Mouse (Mus musculus): ENCODE data around the gene Mapk10. TPM values are rescaled to one million over a fixed set of nuclear protein-coding genes. Genes with fewer than 3 reads are reported as not detected.
A peak's percentile ranks its signal among the peaks of the same experiment; 100 is the strongest.

The Mapk10 gene
- polyA plus RNA-seq, 1 experiment from 2014 or later, result 132 TPM

GRCm38 (mm10) chr5:103177010-103177409 is 34.1 kb downstream of the Mapk10 start:
- WGBS, result 6% methylated on average over 5 of the region's 5 CpGs
- peak; percentile 79 for ATAC-seq
- Histone ChIP-seq H3K36me3 (ENCODE audit: control insufficient read depth, insufficient read depth, low read length) (no peaks in the 10 kb centered on the region), H3K9ac (ENCODE audit: low read depth, low read length) (0 out of 2 replicates have a peak overlapping the region, but pooled peaks have one; percentile 31), H3K27me3 (ENCODE audit: control insufficient read depth, insufficient read depth, low read depth, low read length) (no peaks in the 10 kb centered on the region), H3K9me3 (replicated peaks; ENCODE audit: control insufficient read depth, low read length, poor library complexity, severe bottlenecking) (no peaks in the 10 kb centered on the region), H3K4me1 (ENCODE audit: control insufficient read depth, insufficient read depth, low read length) (peaks cover 25% of the 10 kb centered on the region), H3K4me2 (ENCODE audit: low read length) (peak overlapping the region; percentile 32), H3K4me3 (ENCODE audit: low read depth, low read length) (no peak overlapping the region), H3K27ac (ENCODE audit: low read length) (peak overlapping the region; percentile 74)

DNA sequence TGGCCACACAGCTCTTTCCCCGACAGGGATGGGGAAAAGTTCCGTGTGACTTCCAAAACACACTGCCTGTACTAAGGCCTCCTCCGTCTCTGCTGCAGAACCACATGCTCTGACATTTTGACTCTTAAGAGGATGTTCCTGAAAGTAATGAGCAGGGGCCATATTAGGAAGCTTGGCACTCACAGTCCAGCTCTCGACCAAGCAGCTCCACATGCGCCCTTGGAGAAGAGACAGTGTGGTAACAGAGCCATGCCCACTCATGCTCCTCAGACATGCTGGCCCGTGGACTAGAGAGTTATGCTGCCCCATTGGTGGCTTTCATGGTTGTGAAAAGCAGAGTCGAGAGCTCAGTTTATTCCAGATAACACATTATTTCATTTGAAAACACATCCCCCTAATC is 35.1 kb downstream of the Mapk10 start:
- no peaks in the 10 kb centered on the region for H3K36me3 ChIP-seq (ENCODE audit: control insufficient read depth, insufficient read depth, low read length)
- no peak overlapping the region for H3K9ac ChIP-seq (ENCODE audit: low read depth, low read length)
- WGBS, result 90% methylated on average over 7 of the region's 7 CpGs
- no peak overlapping the region for H3K4me3 ChIP-seq (ENCODE audit: low read depth, low read length)
- no peak overlapping the region for H3K27ac ChIP-seq (ENCODE audit: low read length)
- H3K4me1 ChIP-seq (ENCODE audit: control insufficient read depth, insufficient read depth, low read length), result peaks cover 25% of the 10 kb centered on the region
- ATAC-seq, result no peak
- no peaks in the 10 kb centered on the region for H3K27me3 ChIP-seq (ENCODE audit: control insufficient read depth, insufficient read depth, low read depth, low read length)
- H3K4me2 ChIP-seq (ENCODE audit: low read length), result no peak overlapping the region
- no peaks in the 10 kb centered on the region for H3K9me3 ChIP-seq (replicated peaks; ENCODE audit: control insufficient read depth, low read length, poor library complexity, severe bottlenecking)

DNA sequence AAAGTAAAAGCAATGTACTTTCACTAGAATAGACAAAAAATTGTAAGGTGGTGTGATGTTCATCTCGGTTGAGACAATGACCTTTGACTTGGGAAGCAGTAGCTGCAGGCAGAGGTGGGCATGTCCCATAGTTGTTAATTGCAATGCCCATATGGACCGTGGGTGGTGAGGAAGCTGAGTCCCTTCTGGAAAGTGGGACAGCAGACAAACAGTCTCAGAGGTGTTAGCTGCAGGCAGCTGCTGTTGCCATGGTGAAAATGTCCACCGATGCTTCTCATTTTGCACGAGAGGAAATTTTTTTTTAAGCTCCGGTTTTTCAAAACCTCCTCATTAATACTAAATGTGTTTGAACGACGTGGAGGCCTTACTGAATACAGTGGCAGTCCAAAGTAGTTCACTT is 36.5 kb downstream of the Mapk10 start:
- Histone ChIP-seq H3K27ac (ENCODE audit: low read length) (peak overlapping the region; percentile 54; the same call in 1 of the 2 replicates), H3K4me3 (ENCODE audit: low read depth, low read length) (no peak overlapping the region)
- 0 out of 2 replicates have a peak, but pooled peaks have one; percentile 26 for ATAC-seq

GRCm38 (mm10) chr5:103171207-103171606 is 39.9 kb downstream of the Mapk10 start:
- H3K27ac ChIP-seq (ENCODE audit: low read length), result no peak overlapping the region
- ATAC-seq, result no peak
- WGBS, result 95% methylated on average over 3 of the region's 3 CpGs
- H3K9ac ChIP-seq (ENCODE audit: low read depth, low read length), result no peak overlapping the region
- no peak overlapping the region for H3K4me2 ChIP-seq (ENCODE audit: low read length)
- peaks cover 14% of the 10 kb centered on the region for H3K4me1 ChIP-seq (ENCODE audit: control insufficient read depth, insufficient read depth, low read length)
- peaks cover 3% of the 10 kb centered on the region; the same call in 1 of the 2 replicates for H3K36me3 ChIP-seq (ENCODE audit: control insufficient read depth, insufficient read depth, low read length)
- H3K4me3 ChIP-seq (ENCODE audit: low read depth, low read length), result no peak overlapping the region
- H3K27me3 ChIP-seq (ENCODE audit: control insufficient read depth, insufficient read depth, low read depth, low read length), result no peaks in the 10 kb centered on the region
- H3K9me3 ChIP-seq (replicated peaks; ENCODE audit: control insufficient read depth, low read length, poor library complexity, severe bottlenecking), result no peaks in the 10 kb centered on the region; the same call in 1 of the 2 replicates

More for the DNA sequence above, 36.5 kb downstream of the Mapk10 start:
- no peaks in the 10 kb centered on the region for H3K27me3 ChIP-seq (ENCODE audit: control insufficient read depth, insufficient read depth, low read depth, low read length)
- WGBS, result 33% methylated on average over 7 of the region's 7 CpGs
- H3K4me2 ChIP-seq (ENCODE audit: low read length), result no peak overlapping the region
- H3K36me3 ChIP-seq (ENCODE audit: control insufficient read depth, insufficient read depth, low read length), result peaks cover 3% of the 10 kb centered on the region; the same call in 1 of the 2 replicates
- H3K9me3 ChIP-seq (replicated peaks; ENCODE audit: control insufficient read depth, low read length, poor library complexity, severe bottlenecking), result no peaks in the 10 kb centered on the region; the same call in 1 of the 2 replicates
- H3K4me1 ChIP-seq (ENCODE audit: control insufficient read depth, insufficient read depth, low read length), result peaks cover 25% of the 10 kb centered on the region
- no peak overlapping the region for H3K9ac ChIP-seq (ENCODE audit: low read depth, low read length)

DNA sequence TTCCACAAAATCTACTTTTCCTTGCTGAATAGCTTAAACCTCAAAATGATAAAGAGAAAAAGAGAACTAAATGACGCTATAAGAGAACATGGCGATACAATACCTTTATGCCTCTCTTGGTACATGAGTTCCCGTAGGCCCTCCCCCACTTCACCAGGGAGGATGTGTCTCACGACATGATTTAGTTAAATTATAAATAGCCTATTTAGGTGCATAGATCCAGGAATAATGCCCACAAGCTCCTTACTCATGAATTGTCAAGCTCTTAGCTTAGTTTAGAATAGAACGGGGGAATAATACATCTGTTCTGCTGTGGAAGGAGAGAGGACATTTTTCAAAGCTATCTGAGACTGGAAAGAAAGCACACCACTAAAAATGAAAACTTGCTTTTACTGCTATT is 43.8 kb downstream of the Mapk10 start:
- H3K9ac ChIP-seq (ENCODE audit: low read depth, low read length), result no peak overlapping the region
- peaks cover 3% of the 10 kb centered on the region; the same call in 1 of the 2 replicates for H3K36me3 ChIP-seq (ENCODE audit: control insufficient read depth, insufficient read depth, low read length)
- H3K4me2 ChIP-seq (ENCODE audit: low read length), result no peak overlapping the region
- ATAC-seq, result no peak
- H3K4me1 ChIP-seq (ENCODE audit: control insufficient read depth, insufficient read depth, low read length), result peaks cover 8% of the 10 kb centered on the region
- peak overlapping the region; percentile 52; the same call in 1 of the 2 replicates for H3K27ac ChIP-seq (ENCODE audit: low read length)
- H3K4me3 ChIP-seq (ENCODE audit: low read depth, low read length), result no peak overlapping the region
- H3K27me3 ChIP-seq (ENCODE audit: control insufficient read depth, insufficient read depth, low read depth, low read length), result no peaks in the 10 kb centered on the region
- H3K9me3 ChIP-seq (replicated peaks; ENCODE audit: control insufficient read depth, low read length, poor library complexity, severe bottlenecking), result no peaks in the 10 kb centered on the region; the same call in 1 of the 2 replicates
- WGBS, result 54% methylated on average over 5 of the region's 5 CpGs

DNA sequence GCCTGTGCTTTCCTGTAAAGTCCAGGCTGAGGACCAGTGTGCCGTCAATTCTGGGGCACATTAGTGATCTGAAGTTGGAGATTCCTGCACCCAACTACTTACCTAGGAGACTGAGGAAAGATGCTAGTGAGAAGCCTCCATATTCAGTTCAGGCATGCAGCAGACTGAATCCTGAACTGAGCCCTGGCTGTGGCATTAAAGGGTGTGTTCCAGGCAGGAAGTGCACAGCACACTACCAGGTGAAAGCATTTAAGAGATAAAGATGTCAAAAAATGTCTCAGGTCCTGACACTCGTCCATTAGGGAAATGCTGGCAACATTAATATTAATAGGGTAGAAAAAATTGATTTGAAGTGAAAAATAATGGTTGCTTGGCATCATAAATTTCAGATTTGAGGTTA is 44.4 kb downstream of the Mapk10 start:
- H3K36me3 ChIP-seq (ENCODE audit: control insufficient read depth, insufficient read depth, low read length), result peaks cover 3% of the 10 kb centered on the region; the same call in 1 of the 2 replicates
- peaks cover 14% of the 10 kb centered on the region for H3K4me1 ChIP-seq (ENCODE audit: control insufficient read depth, insufficient read depth, low read length)
- no peaks in the 10 kb centered on the region for H3K27me3 ChIP-seq (ENCODE audit: control insufficient read depth, insufficient read depth, low read depth, low read length)
- 57% methylated on average over 2 of the region's 2 CpGs for WGBS
- H3K9ac ChIP-seq (ENCODE audit: low read depth, low read length), result no peak overlapping the region
- no peak overlapping the region for H3K4me2 ChIP-seq (ENCODE audit: low read length)
- peak overlapping the region; percentile 2; the same call in 1 of the 2 replicates for H3K27ac ChIP-seq (ENCODE audit: low read length)
- ATAC-seq, result no peak
- H3K4me3 ChIP-seq (ENCODE audit: low read depth, low read length), result no peak overlapping the region
- H3K9me3 ChIP-seq (replicated peaks; ENCODE audit: control insufficient read depth, low read length, poor library complexity, severe bottlenecking), result no peaks in the 10 kb centered on the region; the same call in 1 of the 2 replicates

DNA sequence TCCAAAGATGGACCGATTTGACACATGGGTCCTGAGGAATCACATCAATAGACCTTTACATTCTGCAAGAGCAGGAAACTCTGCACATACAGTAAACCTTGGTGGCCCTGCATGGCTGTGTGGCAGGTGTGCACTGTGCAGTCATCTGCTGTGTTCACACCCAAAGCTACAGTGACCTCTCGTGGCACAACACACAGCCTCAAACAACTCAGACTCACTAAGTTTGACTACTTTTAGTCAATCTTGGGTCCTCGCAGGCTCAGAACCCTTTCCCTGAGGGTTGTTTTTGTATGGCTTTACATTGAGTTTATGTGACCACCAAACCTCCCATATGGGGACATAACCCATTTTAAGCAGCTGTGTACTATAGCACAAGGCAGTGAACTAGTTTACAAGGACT is 47.1 kb downstream of the Mapk10 start:
- WGBS, result 96% methylated on average over 3 of the region's 3 CpGs
- H3K4me2 ChIP-seq (ENCODE audit: low read length), result no peak overlapping the region

GRCm38 (mm10) chr5:103161574-103161973 is 49.6 kb downstream of the Mapk10 start:
- Histone ChIP-seq H3K4me1 (ENCODE audit: control insufficient read depth, insufficient read depth, low read length) (peaks cover 31% of the 10 kb centered on the region), H3K9me3 (replicated peaks; ENCODE audit: control insufficient read depth, low read length, poor library complexity, severe bottlenecking) (no peaks in the 10 kb centered on the region), H3K4me3 (ENCODE audit: low read depth, low read length) (no peak overlapping the region), H3K27ac (ENCODE audit: low read length) (peak overlapping the region; percentile 75), H3K9ac (ENCODE audit: low read depth, low read length) (no peak overlapping the region), H3K27me3 (ENCODE audit: control insufficient read depth, insufficient read depth, low read depth, low read length) (no peaks in the 10 kb centered on the region), H3K36me3 (ENCODE audit: control insufficient read depth, insufficient read depth, low read length) (no peaks in the 10 kb centered on the region), H3K4me2 (ENCODE audit: low read length) (peak overlapping the region; percentile 24)
- WGBS, result 8% methylated on average over 3 of the region's 3 CpGs
- ATAC-seq, result peak; percentile 30; the same call in 1 of the 2 replicates

More for the DNA sequence above, 47.1 kb downstream of the Mapk10 start:
- no peak overlapping the region for H3K27ac ChIP-seq (ENCODE audit: low read length)
- peaks cover 34% of the 10 kb centered on the region for H3K4me1 ChIP-seq (ENCODE audit: control insufficient read depth, insufficient read depth, low read length)
- ATAC-seq, result no peak
- H3K27me3 ChIP-seq (ENCODE audit: control insufficient read depth, insufficient read depth, low read depth, low read length), result no peaks in the 10 kb centered on the region
- no peaks in the 10 kb centered on the region for H3K36me3 ChIP-seq (ENCODE audit: control insufficient read depth, insufficient read depth, low read length)
- no peak overlapping the region for H3K4me3 ChIP-seq (ENCODE audit: low read depth, low read length)
- H3K9me3 ChIP-seq (replicated peaks; ENCODE audit: control insufficient read depth, low read length, poor library complexity, severe bottlenecking), result no peaks in the 10 kb centered on the region
- no peak overlapping the region for H3K9ac ChIP-seq (ENCODE audit: low read depth, low read length)

DNA sequence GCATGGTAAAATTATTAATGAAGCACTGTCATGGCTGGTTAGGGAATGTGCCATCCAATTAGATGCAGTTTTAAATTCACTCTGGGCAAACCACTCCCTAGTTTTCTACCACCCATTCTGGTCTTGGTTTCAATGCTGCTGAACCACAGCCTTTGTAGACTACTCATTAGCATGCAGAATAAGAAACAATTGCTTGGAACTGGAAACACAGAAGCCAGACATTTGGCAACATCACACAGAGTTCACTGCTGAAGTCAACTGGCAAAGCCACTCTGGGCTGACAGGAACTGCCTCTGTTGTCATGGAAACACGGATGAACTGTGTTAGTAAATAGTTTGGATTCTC is 50.0 kb downstream of the Mapk10 start:
- Histone ChIP-seq H3K4me2 (ENCODE audit: low read length) (peak overlapping the region; percentile 24), H3K4me1 (ENCODE audit: control insufficient read depth, insufficient read depth, low read length) (peaks cover 31% of the 10 kb centered on the region), H3K36me3 (ENCODE audit: control insufficient read depth, insufficient read depth, low read length) (no peaks in the 10 kb centered on the region), H3K4me3 (ENCODE audit: low read depth, low read length) (no peak overlapping the region), H3K27me3 (ENCODE audit: control insufficient read depth, insufficient read depth, low read depth, low read length) (no peaks in the 10 kb centered on the region), H3K9ac (ENCODE audit: low read depth, low read length) (no peak overlapping the region), H3K27ac (ENCODE audit: low read length) (peak overlapping the region; percentile 75), H3K9me3 (replicated peaks; ENCODE audit: control insufficient read depth, low read length, poor library complexity, severe bottlenecking) (no peaks in the 10 kb centered on the region)
- WGBS, result 8% methylated on average over 1 of the region's 1 CpGs
- ATAC-seq, result peak; percentile 91
